Mouse (Mus musculus): Measurements from ENCODE around the gene Max. TPM values are rescaled to one million over a fixed set of nuclear protein-coding genes. Genes with fewer than 3 reads are reported as not detected.

Gene Max
- polyA plus RNA-seq, 1 experiment from 2014 or later = 48.0 TPM

- H3K4me2 ChIP-seq (ENCODE audit: low read depth, low read length) = no peak overlapping the region
- 61% methylated on average over 16 of the region's 16 CpGs for WGBS
- no peaks in the 10 kb centered on the region for H3K4me1 ChIP-seq (ENCODE audit: control insufficient read depth, insufficient read depth, low read length)
- no peaks in the 10 kb centered on the region for H3K9me3 ChIP-seq (replicated peaks; ENCODE audit: control insufficient read depth, low read length)
- no peaks in the 10 kb centered on the region for H3K36me3 ChIP-seq (replicated peaks; ENCODE audit: control insufficient read depth, insufficient read depth, low read depth, low read length)
- no peak overlapping the region for H3K27ac ChIP-seq (replicated peaks; ENCODE audit: low read depth, low read length)
- DNase-seq (ENCODE audit: low spot score) (no peak), ATAC-seq (replicated peaks; ENCODE audit: insufficient number of reproducible peaks, low FRiP score, low TSS enrichment, low read depth) (no peak)
- no peak overlapping the region for H3K4me3 ChIP-seq (ENCODE audit: low read depth, low read length)
- H3K9ac ChIP-seq (replicated peaks; ENCODE audit: low read length) = no peak overlapping the region
- H3K27me3 ChIP-seq (ENCODE audit: control insufficient read depth, insufficient read depth, low read length) = no peaks in the 10 kb centered on the region
These were observed 50.8 kb downstream of the Max start for GRCm38 (mm10) chr12:76911171-76911726.

- no peak overlapping the region for H3K4me3 ChIP-seq (ENCODE audit: low read depth, low read length)
- no peak overlapping the region for H3K4me2 ChIP-seq (ENCODE audit: low read depth, low read length)
- no peak for ATAC-seq (replicated peaks; ENCODE audit: insufficient number of reproducible peaks, low FRiP score, low TSS enrichment, low read depth)
- no peaks in the 10 kb centered on the region for H3K36me3 ChIP-seq (replicated peaks; ENCODE audit: control insufficient read depth, insufficient read depth, low read depth, low read length)
- H3K4me1 ChIP-seq (ENCODE audit: control insufficient read depth, insufficient read depth, low read length) = no peaks in the 10 kb centered on the region
- H3K9me3 ChIP-seq (replicated peaks; ENCODE audit: control insufficient read depth, low read length) = no peaks in the 10 kb centered on the region
- no peak overlapping the region for H3K9ac ChIP-seq (replicated peaks; ENCODE audit: low read length)
- no peak overlapping the region for H3K27ac ChIP-seq (replicated peaks; ENCODE audit: low read depth, low read length)
- DNase-seq (ENCODE audit: low spot score) = no peak
- H3K27me3 ChIP-seq (ENCODE audit: control insufficient read depth, insufficient read depth, low read length) = no peaks in the 10 kb centered on the region
- WGBS = 76% methylated on average over 11 of the region's 11 CpGs
These were observed 51.6 kb downstream of the Max start for GRCm38 (mm10) chr12:76910258-76910940.

GRCm38 (mm10) chr12:76909218-76909617 is 52.8 kb downstream of the Max start:
- no peak overlapping the region for H3K4me3 ChIP-seq (ENCODE audit: low read depth, low read length)
- H3K4me2 ChIP-seq (ENCODE audit: low read depth, low read length) = no peak overlapping the region
- H3K9ac ChIP-seq (replicated peaks; ENCODE audit: low read length) = no peak overlapping the region
- no peak for ATAC-seq (replicated peaks; ENCODE audit: insufficient number of reproducible peaks, low FRiP score, low TSS enrichment, low read depth)
- no peaks in the 10 kb centered on the region for H3K4me1 ChIP-seq (ENCODE audit: control insufficient read depth, insufficient read depth, low read length)
- WGBS = 74% methylated on average over 5 of the region's 5 CpGs
- no peaks in the 10 kb centered on the region for H3K27me3 ChIP-seq (ENCODE audit: control insufficient read depth, insufficient read depth, low read length)
- no peaks in the 10 kb centered on the region for H3K36me3 ChIP-seq (replicated peaks; ENCODE audit: control insufficient read depth, insufficient read depth, low read depth, low read length)
- no peak overlapping the region for H3K27ac ChIP-seq (replicated peaks; ENCODE audit: low read depth, low read length)
- no peak for DNase-seq (ENCODE audit: low spot score)
- H3K9me3 ChIP-seq (replicated peaks; ENCODE audit: control insufficient read depth, low read length) = no peaks in the 10 kb centered on the region

- WGBS = 83% methylated on average over 1 of the region's 1 CpGs
- Histone ChIP-seq H3K27ac (replicated peaks; ENCODE audit: low read depth, low read length) (no peak overlapping the region), H3K36me3 (replicated peaks; ENCODE audit: control insufficient read depth, insufficient read depth, low read depth, low read length) (no peaks in the 10 kb centered on the region), H3K9me3 (replicated peaks; ENCODE audit: control insufficient read depth, low read length) (no peaks in the 10 kb centered on the region), H3K27me3 (ENCODE audit: control insufficient read depth, insufficient read depth, low read length) (no peaks in the 10 kb centered on the region), H3K4me1 (ENCODE audit: control insufficient read depth, insufficient read depth, low read length) (no peaks in the 10 kb centered on the region), H3K4me2 (ENCODE audit: low read depth, low read length) (no peak overlapping the region), H3K4me3 (ENCODE audit: low read depth, low read length) (no peak overlapping the region), H3K9ac (replicated peaks; ENCODE audit: low read length) (no peak overlapping the region)
- DNase-seq (ENCODE audit: low spot score) (no peak), ATAC-seq (replicated peaks; ENCODE audit: insufficient number of reproducible peaks, low FRiP score, low TSS enrichment, low read depth) (no peak)
These were observed 55.7 kb downstream of the Max start for GRCm38 (mm10) chr12:76906278-76906677.

GRCm38 (mm10) chr12:76901508-76902294 is 60.3 kb downstream of the Max start:
- no peaks in the 10 kb centered on the region for H3K9me3 ChIP-seq (replicated peaks; ENCODE audit: control insufficient read depth, low read length)
- H3K27me3 ChIP-seq (ENCODE audit: control insufficient read depth, insufficient read depth, low read length) = no peaks in the 10 kb centered on the region
- H3K27ac ChIP-seq (replicated peaks; ENCODE audit: low read depth, low read length) = no peak overlapping the region
- no peak overlapping the region for H3K4me3 ChIP-seq (ENCODE audit: low read depth, low read length)
- H3K4me2 ChIP-seq (ENCODE audit: low read depth, low read length) = no peak overlapping the region
- H3K36me3 ChIP-seq (replicated peaks; ENCODE audit: control insufficient read depth, insufficient read depth, low read depth, low read length) = no peaks in the 10 kb centered on the region
- no peak for DNase-seq (ENCODE audit: low spot score)
- 71% methylated on average over 3 of the region's 3 CpGs for WGBS
- H3K9ac ChIP-seq (replicated peaks; ENCODE audit: low read length) = no peak overlapping the region
- H3K4me1 ChIP-seq (ENCODE audit: control insufficient read depth, insufficient read depth, low read length) = no peaks in the 10 kb centered on the region
- no peak for ATAC-seq (replicated peaks; ENCODE audit: insufficient number of reproducible peaks, low FRiP score, low TSS enrichment, low read depth)

- H3K27ac ChIP-seq (replicated peaks; ENCODE audit: low read depth, low read length) = no peak overlapping the region
- no peaks in the 10 kb centered on the region for H3K36me3 ChIP-seq (replicated peaks; ENCODE audit: control insufficient read depth, insufficient read depth, low read depth, low read length)
- no peaks in the 10 kb centered on the region; the same call in 1 of the 2 replicates for H3K4me1 ChIP-seq (ENCODE audit: control insufficient read depth, insufficient read depth, low read length)
- H3K9ac ChIP-seq (replicated peaks; ENCODE audit: low read length) = no peak overlapping the region
- no peak overlapping the region for H3K4me3 ChIP-seq (ENCODE audit: low read depth, low read length)
- ATAC-seq (replicated peaks; ENCODE audit: insufficient number of reproducible peaks, low FRiP score, low TSS enrichment, low read depth) (no peak), DNase-seq (ENCODE audit: low spot score) (no peak)
- H3K27me3 ChIP-seq (ENCODE audit: control insufficient read depth, insufficient read depth, low read length) = no peaks in the 10 kb centered on the region
- no peaks in the 10 kb centered on the region for H3K9me3 ChIP-seq (replicated peaks; ENCODE audit: control insufficient read depth, low read length)
- 86% methylated on average over 10 of the region's 10 CpGs for WGBS
- no peak overlapping the region for H3K4me2 ChIP-seq (ENCODE audit: low read depth, low read length)
These were observed 62.6 kb downstream of the Max start for GRCm38 (mm10) chr12:76899261-76899975.

- no peak overlapping the region for H3K4me2 ChIP-seq (ENCODE audit: low read depth, low read length)
- DNase-seq (ENCODE audit: low spot score) = no peak
- no peak overlapping the region for H3K4me3 ChIP-seq (ENCODE audit: low read depth, low read length)
- H3K9me3 ChIP-seq (replicated peaks; ENCODE audit: control insufficient read depth, low read length) = no peaks in the 10 kb centered on the region
- H3K4me1 ChIP-seq (ENCODE audit: control insufficient read depth, insufficient read depth, low read length) = no peaks in the 10 kb centered on the region; the same call in 1 of the 2 replicates
- H3K27ac ChIP-seq (replicated peaks; ENCODE audit: low read depth, low read length) = no peak overlapping the region
- no peak overlapping the region for H3K9ac ChIP-seq (replicated peaks; ENCODE audit: low read length)
- no peaks in the 10 kb centered on the region for H3K36me3 ChIP-seq (replicated peaks; ENCODE audit: control insufficient read depth, insufficient read depth, low read depth, low read length)
- ATAC-seq (replicated peaks; ENCODE audit: insufficient number of reproducible peaks, low FRiP score, low TSS enrichment, low read depth) = no peak
- H3K27me3 ChIP-seq (ENCODE audit: control insufficient read depth, insufficient read depth, low read length) = no peaks in the 10 kb centered on the region
These were observed 63.9 kb downstream of the Max start for GRCm38 (mm10) chr12:76898141-76898540.

All from embryonic facial prominence, embryonic 11.5 days (tissue).